Mouse (Mus musculus) spleen, postnatal 36 days (tissue): ENCODE data around the gene Zfp523.

Source experiments
- DNase-seq, 2 experiments: peaks; one replicate each; pipeline ENCODE4 v3.0.0; 2022; ENCODE audit warnings: low spot score in 2 of 2, mixed read lengths in 1 of 2

Zfp523 gene

GRCm38 (mm10) chr17:28176775-28177539 is at the start of gene Zfp523:
TSS of gene Zfp523 (plus strand) at chr17:28177129.
- DNase-seq = peak; percentile 79 to 80

DNA sequence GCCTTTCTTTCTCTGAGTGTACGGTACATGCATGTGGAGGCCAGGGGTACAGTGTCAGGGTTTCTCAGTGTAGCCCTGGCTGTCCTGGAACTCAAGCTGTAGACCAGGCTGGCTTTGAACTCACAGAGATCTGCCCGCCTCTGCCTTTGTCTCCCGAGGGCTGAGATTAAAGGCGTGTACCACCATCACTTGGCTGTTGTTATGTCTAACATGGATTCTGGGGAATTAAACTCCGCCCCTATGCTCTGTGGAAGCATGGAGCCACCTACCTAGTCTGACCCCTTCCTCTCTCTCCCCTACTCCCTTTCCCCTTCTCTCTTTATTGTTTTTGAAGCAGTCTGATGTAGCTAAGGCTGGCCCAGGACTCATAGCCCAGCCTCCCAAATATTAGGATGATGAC is 47.1 kb upstream of the Zfp523 start:
- DNase-seq = no peak

DNA sequence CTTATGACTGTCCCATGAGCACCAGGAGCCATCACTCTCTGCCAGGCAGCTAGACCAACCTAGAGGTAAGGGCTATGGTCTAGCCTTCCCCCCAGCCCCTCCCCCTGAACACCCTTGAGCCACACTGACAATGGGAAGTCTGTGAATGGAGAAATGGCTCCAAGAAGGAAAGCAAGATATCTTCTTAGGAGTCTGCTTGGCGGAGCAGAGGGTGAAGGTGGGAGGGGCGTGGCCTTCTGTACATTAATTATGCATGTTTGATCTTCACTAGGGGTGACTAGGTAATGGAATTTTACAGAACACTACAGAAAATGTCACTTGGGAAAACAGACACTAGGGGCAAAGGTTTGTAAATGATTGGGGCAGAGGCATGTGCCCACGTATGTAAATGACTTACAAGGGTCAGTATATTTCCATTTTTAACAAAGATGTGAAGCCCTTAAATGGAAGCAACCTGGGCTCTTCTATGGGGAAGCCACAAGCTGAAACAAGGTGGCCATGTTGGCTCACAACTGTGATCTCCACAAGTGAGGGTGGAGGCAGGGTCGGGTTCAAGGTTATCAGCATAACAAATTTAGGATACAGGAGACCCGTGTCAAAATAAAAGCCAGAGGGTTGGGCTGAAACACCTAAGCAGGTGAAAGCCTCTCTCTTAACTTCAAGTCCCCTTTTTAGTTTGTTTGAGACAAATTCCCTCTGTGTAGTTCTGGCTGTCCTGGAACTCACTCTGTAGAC is 46.4 kb upstream of the Zfp523 start:
- DNase-seq = no peak

DNA sequence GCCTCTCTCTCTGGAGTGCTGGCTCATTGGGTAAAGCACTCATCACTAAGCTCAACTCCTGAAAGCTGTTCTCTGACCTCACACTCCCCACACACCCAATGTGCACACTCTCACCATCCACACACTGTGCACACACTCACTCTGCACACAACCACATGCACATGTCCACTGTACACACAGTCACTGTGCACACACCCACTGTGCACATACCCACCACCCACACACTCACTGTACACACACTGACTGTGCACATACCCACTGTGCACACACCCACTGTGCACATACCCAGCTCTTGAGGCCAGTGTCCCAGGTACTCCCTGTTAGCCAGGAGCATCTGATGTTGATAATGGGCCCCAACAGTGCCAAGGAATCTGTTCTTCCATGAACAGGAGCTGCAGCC is 45.8 kb upstream of the Zfp523 start:
- no peak for DNase-seq

DNA sequence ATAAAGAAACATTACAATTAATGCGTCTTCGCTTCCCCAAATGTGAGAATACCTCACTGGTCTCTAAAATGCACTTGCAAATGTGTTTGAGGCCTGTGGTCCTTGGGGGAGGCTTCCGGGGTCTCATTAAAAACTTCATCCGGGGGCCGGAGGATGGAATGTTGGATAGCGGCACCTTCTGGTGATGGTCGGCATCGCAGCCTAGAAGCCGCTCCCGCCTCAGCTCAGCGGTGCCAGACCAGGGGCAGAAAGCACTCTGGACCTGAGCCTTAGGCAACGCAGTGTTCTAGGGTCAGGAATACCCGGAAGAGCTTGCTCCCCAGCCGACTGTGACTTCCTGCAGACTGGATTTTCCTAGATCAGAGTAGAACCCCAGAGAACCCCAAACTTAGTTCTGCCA is 43.7 kb upstream of the Zfp523 start:
- peak in 1 of 2 experiments; percentile 12 for DNase-seq

- no peak for DNase-seq
Measured at GRCm38 (mm10) chr17:28135496-28135895, 41.4 kb upstream of the Zfp523 start.

GRCm38 (mm10) chr17:28136266-28136665 is 40.7 kb upstream of the Zfp523 start:
- no peak for DNase-seq

- DNase-seq = no peak
Measured at GRCm38 (mm10) chr17:28138013-28138412, 38.9 kb upstream of the Zfp523 start.

GRCm38 (mm10) chr17:28138685-28139084 is 38.2 kb upstream of the Zfp523 start:
- no peak for DNase-seq

GRCm38 (mm10) chr17:28140431-28141204 is 36.3 kb upstream of the Zfp523 start:
- no peak for DNase-seq

GRCm38 (mm10) chr17:28141205-28141650 is 35.7 kb upstream of the Zfp523 start:
- no peak for DNase-seq

DNA sequence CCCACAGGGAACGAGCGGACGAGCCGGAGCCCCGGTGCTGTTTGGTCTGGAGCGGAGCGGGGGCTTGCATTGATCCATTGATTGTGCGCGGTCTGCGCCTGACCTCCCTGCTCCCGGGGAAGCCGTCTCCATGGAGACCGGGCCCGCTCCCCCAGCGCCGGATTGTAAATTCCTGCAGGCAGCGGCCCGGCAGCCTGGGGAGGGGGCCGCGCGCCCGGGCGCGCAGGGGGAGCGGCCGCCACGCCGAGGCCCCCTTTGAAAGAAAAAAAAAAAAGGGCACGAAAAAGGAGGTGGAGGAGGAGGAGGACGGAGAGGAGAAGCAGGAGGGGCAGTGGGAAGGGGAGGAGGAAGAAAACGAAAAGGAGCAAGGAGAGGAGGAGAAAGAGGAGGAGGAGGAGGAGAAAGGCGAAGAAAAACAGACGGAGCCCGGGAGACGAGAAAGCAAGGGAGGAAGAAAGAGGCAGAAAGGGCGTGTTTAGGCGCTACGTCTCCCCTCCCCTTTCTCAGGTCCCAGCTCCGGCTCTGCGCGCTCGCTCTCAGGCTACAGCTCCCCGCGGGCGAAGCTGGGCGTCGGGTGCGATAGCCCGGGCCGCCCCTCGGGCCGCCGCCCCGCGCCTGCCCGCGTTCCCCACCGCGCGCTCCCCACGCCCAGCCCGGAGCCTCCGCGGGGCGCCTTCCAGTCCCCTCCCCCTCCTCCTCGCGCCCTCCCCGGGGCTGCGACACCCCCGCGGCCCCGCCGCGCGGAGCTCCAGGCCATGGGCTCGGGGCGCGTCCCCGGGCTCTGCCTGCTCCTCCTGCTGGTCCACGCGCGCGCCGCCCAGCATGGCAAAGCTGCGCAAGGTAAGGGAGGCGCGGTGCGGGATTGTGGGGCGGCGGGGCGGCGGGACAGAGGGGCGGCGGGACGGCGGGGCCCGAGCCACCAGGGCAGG is 34.9 kb upstream of the Zfp523 start, which contains the start of gene Scube3:
TSS of gene Scube3 (plus strand) at position 371 of the 929 bp plus-strand sequence.
- DNase-seq = no peak

- no peak for DNase-seq
Measured at GRCm38 (mm10) chr17:28142700-28143610, 34.0 kb upstream of the Zfp523 start.

- no peak for DNase-seq
Measured at GRCm38 (mm10) chr17:28143751-28144150, 33.2 kb upstream of the Zfp523 start.

DNA sequence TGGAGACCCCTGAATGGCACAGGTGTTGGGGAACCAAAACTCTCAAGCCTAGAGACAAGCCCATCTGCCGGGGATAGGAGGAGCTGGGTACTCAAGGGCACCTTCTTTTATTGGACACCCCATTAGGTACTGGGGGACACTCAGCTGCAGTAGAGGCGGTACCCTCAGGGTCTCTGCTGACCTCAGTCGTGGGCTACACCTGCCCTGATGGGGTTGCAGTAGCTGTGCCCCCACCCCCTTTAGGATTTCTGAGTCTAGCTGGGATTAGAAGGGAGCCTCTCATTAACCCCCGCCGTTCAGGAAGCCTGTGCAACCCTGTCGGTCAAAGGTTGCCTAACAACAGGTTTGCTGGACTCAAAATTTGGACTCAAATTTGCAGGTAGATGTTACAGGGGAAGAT is 32.7 kb upstream of the Zfp523 start:
- DNase-seq = no peak

DNA sequence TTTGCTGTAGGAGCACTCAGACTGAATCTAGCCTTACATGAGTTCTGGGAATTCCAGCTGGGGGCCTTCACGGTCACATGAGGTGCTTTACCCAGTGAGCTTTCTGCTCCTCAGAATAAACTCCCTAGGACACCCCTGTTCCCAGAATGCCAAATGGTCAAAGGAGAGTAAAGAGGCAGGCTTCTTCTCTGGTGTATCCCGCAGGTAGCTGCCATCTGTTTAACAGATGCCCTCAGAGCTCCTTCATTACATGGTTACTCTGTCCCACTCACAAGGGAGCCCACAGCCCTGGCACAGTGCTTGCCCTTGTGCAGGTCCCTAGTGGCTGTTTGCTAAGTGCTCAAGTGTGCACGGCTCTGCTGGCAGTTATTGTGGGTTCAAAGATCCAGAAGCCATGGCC is 28.6 kb upstream of the Zfp523 start:
- no peak for DNase-seq

DNA sequence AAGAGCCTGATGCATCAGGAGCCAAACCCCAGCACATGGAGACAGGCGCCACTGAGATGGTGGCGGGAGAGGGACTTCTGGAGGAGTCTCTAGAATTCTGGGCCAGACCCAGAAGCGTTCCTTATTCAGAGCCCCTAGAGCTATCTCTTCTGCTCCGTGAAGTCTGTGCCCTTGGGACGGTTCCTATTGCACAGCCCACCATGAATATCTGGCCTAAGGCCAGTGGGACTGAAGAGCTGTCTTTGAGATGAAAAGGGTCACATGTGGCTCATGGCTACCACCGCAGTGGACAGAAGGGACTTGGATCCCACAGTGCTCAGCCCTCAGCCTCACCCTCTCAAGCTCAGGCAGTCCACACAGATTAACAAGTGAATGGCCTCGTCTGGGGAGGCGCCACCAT is 27.2 kb upstream of the Zfp523 start:
- no peak for DNase-seq

DNA sequence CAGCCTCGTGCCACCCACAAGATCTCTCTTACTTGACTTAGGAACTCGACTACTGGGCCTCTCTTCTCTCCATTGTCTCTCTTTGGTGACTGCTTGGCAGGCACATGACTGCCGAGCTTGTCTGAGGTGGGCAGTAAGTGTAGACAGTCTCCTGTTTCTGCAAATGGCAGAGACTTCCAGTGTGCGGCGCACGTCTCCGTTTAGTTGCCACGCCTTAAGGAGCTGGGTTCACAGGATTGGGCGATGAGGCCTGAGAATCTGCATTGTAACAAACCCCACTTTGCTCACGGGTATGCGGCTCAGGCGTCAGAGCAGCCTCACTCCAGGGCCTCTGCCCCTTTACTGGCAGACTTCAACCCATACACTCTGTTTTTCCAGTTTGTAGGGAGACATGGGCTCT is 26.5 kb upstream of the Zfp523 start:
- no peak for DNase-seq

DNA sequence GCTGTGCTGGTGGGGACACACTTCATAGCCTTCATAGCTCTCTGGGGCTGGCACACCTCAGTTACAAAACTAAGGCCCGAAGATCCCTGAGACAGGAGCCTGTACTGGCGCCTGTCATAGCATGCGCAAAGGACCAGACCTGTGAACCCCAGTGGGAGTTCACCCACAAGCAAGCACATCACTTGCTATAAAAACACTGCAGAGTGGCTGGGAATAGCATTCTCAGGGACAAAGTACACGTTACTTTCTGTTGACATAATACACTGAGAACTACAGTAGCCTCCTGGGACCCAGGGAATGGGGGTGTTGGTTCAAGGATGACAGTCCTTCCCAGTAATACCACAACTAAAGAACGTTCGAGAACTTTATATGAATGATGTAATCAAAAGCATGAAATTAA is 23.8 kb upstream of the Zfp523 start:
- no peak for DNase-seq

DNA sequence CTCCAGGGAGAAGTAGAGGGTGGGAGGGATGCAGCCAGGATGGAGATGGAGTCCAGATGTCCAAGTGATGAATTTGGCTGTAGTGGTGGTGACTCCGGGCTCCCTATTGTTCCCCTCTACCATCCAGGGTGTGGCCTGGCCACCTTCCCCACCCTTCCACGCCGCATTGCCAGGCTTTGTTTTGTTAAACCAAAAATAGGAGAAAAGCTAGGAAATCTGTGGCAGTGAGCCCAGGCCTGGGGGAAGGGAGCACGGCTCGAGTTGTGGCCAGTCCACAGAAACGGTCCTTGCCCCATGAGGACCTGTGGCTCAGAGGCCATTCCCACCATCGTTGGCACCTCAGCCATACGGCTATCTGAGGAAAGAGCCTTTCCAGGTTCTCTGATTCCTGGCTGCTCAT is 22.0 kb upstream of the Zfp523 start:
- DNase-seq = no peak
